Mouse (Mus musculus) cerebellum, adult 11 months (tissue): ENCODE measurements at regions not wholly inside any gene's neighbourhood (a gene's known extent, or its start where the extent isn't known, plus 50 kb on each side); places are given as distances from the start of the nearest gene placed in this dataset.

Experiments used
- DNase-seq: peaks from one replicate; pipeline ENCODE4 v3.0.0; 2022

- DNase-seq, result no peak
Measured at GRCm38 (mm10) chr11:113096209-113096608, 314.2 kb downstream of the Sox9 start.

DNA sequence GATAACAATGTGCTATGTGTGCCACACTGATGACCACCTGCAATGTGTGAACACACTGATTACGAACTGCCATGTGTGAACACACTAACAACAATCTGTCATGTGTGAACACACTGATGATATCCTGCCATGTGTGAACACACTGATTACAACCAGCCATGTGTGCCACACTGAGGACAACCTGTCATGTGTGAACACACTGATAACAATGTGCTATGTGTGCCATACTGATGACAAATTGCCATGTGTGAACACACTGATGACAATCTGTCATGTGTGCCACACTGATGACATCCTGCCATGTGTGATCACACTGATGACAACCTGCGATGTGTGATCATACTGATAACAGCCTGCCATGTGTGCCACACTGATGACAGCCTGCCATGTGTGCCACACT, 316.3 kb downstream of the Sox9 start:
- DNase-seq, result no peak

GRCm38 (mm10) chr11:113100800-113101199, 318.8 kb downstream of the Sox9 start:
- no peak for DNase-seq

DNA sequence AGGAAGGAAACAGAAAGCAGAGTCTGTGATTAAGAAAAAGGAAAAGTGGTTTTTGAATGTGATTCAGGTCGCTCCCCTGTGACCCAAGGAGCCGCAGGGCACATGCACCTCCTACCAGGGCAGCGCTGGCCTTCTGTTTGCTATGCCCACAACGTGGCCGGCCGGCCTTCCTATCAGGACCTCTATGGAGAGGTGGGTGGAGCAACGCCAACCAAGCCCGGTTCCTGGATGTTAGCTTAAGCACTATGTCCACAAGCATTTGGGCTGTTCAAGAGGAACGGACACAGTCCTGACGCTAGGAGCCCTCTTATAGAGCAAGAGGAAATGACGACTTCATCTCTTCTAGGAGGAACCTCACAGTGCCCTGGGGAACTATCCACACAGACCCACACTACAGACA, 319.5 kb downstream of the Sox9 start:
- DNase-seq, result no peak

DNA sequence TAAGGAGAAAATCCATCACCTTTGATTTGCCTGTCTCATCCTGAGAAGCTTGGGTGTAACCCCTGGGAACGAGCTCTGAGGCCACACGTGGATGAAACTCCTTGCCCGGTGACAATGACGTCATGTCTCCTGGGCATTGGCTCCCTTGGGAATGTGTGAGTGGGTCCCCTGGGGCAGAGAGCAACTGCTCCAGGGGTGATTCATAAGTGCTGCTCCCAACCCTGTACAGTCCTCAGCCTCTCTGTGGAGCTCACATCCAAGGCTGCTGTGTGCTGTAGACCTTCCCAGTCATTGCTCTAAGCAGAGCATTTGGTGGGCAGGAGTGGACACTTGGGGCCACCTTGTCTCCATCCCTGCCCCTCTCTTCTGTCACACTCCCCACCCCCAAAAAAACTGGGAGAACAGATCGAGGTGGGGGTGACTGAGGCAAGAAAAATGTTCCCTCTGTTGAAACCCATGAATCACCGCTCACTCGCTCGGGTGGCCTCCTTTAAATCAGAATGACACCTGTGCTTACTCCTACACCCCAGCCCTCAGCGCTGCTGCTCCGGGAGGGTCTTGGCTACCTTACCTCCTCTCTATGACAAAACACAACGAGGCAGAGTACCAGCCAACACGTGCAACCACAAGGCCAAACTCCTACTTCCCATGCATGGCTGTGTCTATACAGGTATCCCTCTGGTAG, 321.3 kb downstream of the Sox9 start:
- DNase-seq, result no peak

- no peak for DNase-seq
Measured at GRCm38 (mm10) chr11:113105371-113105770, 323.3 kb downstream of the Sox9 start.

- DNase-seq, result no peak
Measured at GRCm38 (mm10) chr11:113107205-113107844, 325.3 kb downstream of the Sox9 start.

DNA sequence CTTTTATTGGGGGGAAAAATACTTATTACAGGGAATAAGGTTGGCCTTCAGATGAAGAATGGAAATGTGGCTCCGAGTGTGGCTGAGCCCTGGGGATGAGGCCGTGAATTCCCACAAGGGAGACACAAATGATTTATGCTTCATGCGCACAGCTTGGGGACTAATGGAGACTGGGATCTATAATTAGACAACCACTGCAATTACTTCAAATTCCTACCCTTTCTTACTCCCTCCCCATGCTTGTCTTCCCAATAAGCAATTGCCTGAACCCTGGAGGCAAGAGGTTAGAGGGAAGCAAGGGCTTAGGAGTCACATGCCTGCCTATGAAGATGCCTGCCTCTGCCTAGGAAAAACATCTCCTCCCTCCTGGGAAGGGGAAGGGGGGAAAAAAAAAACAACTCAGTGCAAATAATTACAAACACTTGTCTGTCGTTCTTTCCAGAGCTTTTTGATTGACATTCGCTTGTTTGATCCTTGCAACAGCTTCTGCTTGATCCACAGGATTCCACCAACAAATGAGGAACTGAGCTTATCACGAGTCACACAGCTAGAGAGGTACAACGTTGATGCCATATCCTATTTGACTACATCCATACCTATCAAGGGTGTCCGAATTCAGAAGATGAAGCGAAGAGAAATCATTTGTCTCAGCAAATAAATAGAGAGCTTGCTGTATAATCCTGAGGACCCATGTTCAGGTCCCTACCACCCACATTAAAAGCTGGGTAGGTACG, 326.1 kb downstream of the Sox9 start:
- no peak for DNase-seq

DNA sequence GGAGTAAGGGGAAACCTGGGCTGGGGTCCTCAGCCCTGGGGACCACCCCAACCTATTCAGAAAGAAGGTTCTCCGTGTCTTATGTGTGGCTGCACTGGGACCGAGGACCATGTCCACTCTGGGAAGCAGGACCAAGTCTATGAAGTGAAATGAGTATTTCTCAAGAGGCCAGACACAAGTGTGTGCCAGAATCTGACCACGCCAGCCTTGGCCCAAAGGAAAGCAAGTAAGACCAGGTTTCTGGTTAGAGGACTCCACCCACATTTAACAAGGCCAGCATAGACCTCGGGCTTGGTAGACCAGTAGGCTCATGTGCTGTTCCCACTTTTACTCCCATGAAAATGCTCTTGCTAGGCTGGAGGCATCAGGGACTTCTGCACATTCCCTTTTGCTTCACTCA, 327.1 kb downstream of the Sox9 start:
- no peak for DNase-seq

- DNase-seq, result no peak
Measured at GRCm38 (mm10) chr11:113113220-113113817, 331.3 kb downstream of the Sox9 start.

DNA sequence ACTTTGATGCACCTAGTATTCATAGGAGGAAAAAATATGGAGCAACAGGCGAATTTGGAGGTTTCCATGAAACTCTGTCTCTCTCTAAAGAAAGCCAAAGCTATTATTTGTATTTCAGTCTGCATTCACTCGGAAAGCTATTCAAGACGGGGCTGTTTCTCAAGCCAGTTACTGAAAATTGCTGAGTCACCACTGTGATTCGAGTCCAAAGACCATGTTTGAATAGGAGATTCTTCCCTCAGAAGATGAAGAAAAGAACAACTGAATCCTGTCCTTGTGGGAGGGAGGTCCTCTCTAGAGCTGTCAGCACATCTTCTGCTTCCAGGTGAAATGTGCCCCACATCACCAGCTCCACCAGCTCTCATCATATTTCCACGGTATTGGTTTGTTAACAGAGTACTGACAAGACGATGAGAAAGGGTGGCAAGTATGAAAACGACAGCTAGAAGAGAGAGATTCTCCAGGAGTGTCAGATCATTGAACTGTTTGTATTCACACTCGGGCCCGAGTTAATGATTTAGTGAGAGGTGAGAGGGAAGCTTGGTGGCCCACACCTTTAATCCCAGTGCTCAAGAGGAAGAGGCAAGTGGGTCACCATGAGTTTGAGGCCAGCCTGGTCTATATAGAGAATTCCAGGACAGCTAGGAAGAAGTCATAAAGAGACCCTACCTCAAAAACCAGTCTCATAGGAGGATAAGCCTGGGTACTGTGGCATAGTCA, 335.3 kb downstream of the Sox9 start:
- no peak for DNase-seq

- no peak for DNase-seq
Measured at GRCm38 (mm10) chr11:113120570-113120969, 338.5 kb downstream of the Sox9 start.

GRCm38 (mm10) chr11:113121307-113121706, 339.3 kb downstream of the Sox9 start:
- no peak for DNase-seq

GRCm38 (mm10) chr11:113122137-113122536, 340.1 kb downstream of the Sox9 start:
- DNase-seq, result no peak

DNA sequence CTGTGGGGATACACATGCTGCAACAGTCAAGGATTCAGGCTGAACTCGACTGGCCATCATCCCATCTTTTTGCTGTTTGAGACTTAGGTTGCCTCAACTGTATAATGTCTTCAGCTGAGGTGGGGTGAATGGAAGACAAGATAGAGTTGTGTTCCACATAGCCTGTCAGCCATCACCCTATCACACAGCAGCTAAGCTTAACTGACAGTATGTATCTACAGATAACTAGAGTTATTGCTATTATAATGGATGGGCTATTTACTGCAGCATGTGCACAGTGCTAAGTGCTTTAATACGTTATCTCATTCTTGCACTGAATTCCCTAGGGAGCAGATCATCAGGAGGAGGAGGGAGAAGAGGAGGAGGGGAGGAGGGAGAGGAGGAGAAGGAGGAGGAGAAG, 340.9 kb downstream of the Sox9 start:
- DNase-seq, result no peak

DNA sequence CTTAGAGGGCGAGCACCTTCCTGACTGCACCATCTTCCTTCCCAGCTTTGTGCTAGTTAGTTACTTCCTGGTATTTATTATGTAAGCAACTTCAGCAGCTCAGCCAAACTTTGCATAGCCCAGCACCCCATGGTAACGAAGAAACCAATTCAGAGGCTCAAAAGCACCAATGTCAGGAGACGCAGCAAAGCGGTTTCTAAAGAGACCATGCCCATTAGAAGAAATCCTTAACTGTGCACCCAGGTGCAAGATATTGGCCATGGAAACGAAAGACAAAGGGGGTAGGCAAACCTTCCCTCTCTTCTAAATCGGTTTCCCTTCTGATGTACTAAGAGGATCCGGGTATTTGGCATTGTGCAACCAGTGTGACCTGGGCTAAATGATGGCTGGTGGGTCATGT, 343.8 kb downstream of the Sox9 start:
- no peak for DNase-seq

DNA sequence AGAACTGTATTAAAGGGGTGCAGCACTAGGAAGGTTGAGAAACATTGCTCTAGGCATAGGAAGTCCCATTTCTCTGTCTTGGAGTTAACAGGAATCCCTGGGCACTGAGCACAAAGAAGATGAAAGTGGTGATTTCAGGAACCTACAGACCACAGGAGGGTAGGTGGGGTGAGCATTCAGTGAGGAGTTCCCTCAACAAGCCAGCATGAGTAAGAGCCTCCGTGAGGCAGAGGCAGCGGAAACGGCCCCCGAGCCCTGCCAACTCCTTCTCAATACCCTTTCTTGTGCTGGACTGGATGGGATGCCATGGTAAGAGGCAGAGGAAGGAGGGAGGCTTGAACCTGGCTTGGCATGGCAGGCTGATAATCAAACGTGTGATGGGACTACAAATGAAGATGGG, 347.2 kb downstream of the Sox9 start:
- DNase-seq, result no peak

DNA sequence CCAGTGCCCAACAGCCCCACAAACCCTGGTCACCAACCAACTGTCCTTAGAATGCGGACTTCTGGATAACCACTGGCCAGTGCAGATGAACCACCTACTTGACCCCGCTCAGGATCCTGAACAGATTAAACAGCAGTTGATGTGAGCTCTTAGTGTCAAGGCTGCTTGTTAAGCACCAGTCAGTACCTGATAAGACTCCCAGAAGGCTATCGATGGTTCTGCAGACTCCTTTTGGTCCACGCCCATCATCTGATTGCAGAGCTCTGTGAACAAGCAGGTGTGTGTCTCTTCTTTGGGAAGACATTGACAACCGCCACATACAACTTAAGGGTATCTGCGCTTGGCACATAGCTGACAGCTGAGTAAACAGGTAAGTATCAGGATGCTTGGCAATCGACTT, 348.0 kb downstream of the Sox9 start:
- no peak for DNase-seq

GRCm38 (mm10) chr11:113132078-113133064, 350.3 kb downstream of the Sox9 start:
- DNase-seq, result no peak

- DNase-seq, result no peak
Measured at GRCm38 (mm10) chr11:113133407-113133806, 351.4 kb downstream of the Sox9 start.

DNA sequence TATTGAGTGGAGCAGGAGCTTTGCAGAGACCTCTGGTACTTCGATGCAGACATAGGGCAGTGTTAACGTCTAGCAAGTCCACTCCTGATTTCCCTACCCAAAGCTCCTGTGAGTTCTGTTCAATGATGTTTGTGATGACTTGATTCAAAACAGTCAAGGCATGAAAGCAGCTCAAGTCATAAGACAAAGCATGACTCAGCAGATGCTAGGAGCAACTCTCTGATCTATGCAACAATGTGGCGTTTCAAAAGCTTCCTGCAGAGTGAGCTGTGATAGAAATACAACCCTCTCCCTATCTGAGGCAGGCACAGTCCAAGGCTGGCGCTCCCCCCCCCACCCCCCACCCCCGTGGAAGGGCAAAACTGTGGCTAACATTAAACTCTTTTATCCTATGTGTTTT, 353.2 kb downstream of the Sox9 start:
- no peak for DNase-seq

- DNase-seq, result no peak
Measured at GRCm38 (mm10) chr11:113138462-113138861, 356.4 kb downstream of the Sox9 start.
